Mouse (Mus musculus) CH12.LX (cell line): ENCODE measurements around the gene Exph5.

Experiments
- CTCF ChIP-seq, 2 experiments: IDR thresholded peaks in 1 of 2; conservative IDR thresholded peaks in 1 of 2; 2 replicates each; pipeline ENCODE4 v1.5.1; 2011 to 2012; ENCODE audit warnings: low read depth in 2 of 2, low read length in 2 of 2, improper control_type of control experiment in 1 of 2, inconsistent platforms in 1 of 2, mild to moderate bottlenecking in 1 of 2, moderate library complexity in 1 of 2
- EP300 ChIP-seq: IDR thresholded peaks from 2 replicates; pipeline ENCODE4 v1.6.1; 2011; ENCODE audit warnings: low read length, improper control_type of control experiment
- ETS1 ChIP-seq: conservative IDR thresholded peaks from 2 replicates; pipeline ENCODE4 v1.6.1; 2012; ENCODE audit warnings: low read depth, mild to moderate bottlenecking, inconsistent platforms, low read length, improper control_type of control experiment, moderate library complexity
- JUN ChIP-seq: IDR thresholded peaks from 2 replicates; pipeline ENCODE4 v1.6.1; 2011; ENCODE audit warnings: low read depth, mild to moderate bottlenecking, low read length, improper control_type of control experiment, moderate library complexity; ENCODE audit not compliant: insufficient read depth
- MAFK ChIP-seq: IDR thresholded peaks from 2 replicates; pipeline ENCODE4 v1.6.1; 2011; ENCODE audit warnings: low read length, improper control_type of control experiment; ENCODE audit not compliant: insufficient replicate concordance
- MXI1 ChIP-seq: IDR thresholded peaks from 2 replicates; pipeline ENCODE4 v1.6.1; 2011; ENCODE audit warnings: mild to moderate bottlenecking, low read depth, low read length, improper control_type of control experiment
- POLR2A ChIP-seq: IDR thresholded peaks from 2 replicates; pipeline ENCODE4 v1.6.1; 2011; ENCODE audit warnings: low read depth, mild to moderate bottlenecking, improper control_type of control experiment, low read length
- UBTF ChIP-seq: IDR thresholded peaks from 2 replicates; pipeline ENCODE4 v1.6.1; 2012; ENCODE audit warnings: low read depth, mild to moderate bottlenecking, inconsistent platforms, low read length, improper control_type of control experiment, moderate library complexity
- ZKSCAN1 ChIP-seq: IDR thresholded peaks from 2 replicates; pipeline ENCODE4 v1.6.1; 2012; ENCODE audit warnings: low read depth, inconsistent platforms, low read length, improper control_type of control experiment, borderline replicate concordance
- ZMIZ1 ChIP-seq: IDR thresholded peaks from 2 replicates; pipeline ENCODE4 v1.6.1; 2012; ENCODE audit warnings: low read depth, mild to moderate bottlenecking, inconsistent platforms, low read length, improper control_type of control experiment
- ZNF384 ChIP-seq: IDR thresholded peaks from 2 replicates; pipeline ENCODE4 v1.6.1; 2012; ENCODE audit warnings: low read depth, low read length, improper control_type of control experiment, inconsistent platforms

DNA sequence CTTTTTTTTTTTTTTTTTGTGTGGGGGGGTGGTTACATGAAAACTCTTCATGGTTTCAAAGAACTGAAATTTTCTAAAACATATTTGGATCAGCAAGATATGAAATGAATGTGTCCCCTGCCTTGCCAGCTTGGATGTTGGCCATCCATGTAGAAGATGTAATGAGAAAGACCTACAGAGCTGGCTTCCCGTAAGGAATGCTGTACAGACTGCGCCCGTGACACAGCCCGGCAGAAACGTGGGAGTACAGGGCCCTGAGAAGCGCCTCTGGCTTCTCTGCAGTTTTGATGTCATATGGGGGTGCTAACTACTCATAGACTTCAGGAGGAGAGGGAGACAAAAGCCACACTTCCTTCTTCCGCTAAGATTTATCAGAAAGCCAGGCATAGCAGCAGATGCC lies 38.1 kb downstream of the Exph5 start:
- TF ChIP-seq CTCF (conservative IDR thresholded peaks at IDR 0.05 in 1 of 2, IDR thresholded peaks at IDR 0.05 in 1 of 2; ENCODE audit: low read depth in 2 of 2, low read length in 2 of 2) (no peak), POLR2A (no peak), ZNF384 (no peak), ZMIZ1 (no peak), JUN (no peak), EP300 (no peak), ETS1 (no peak), MAFK (no peak), UBTF (no peak), ZKSCAN1 (no peak), MXI1 (no peak)
